Mouse (Mus musculus) brain, embryonic 14.5 days (tissue): ENCODE measurements at regions not wholly inside any gene's neighbourhood (a gene's known extent, or its start where the extent isn't known, plus 50 kb on each side); places are given as distances from the start of the nearest gene placed in this dataset.
A peak's percentile ranks its signal among the peaks of the same experiment; 100 is the strongest.

Source experiments
- DNase-seq: peaks from one replicate; pipeline ENCODE4 v3.0.0-alpha.2; 2011; ENCODE audit warnings: low read depth
- CTCF ChIP-seq: fragments of 200-500 bp; IDR thresholded peaks from 2 replicates; pipeline ENCODE4 v1.5.1; 2012; ENCODE audit warnings: inconsistent platforms, mild to moderate bottlenecking, moderate library complexity, borderline replicate concordance; ENCODE audit not compliant: insufficient read depth, insufficient read length; ENCODE audit errors: extremely low read depth
- POLR2A ChIP-seq: fragments of 200-500 bp; IDR thresholded peaks from 2 replicates; pipeline ENCODE4 v1.6.1; 2012; ENCODE audit warnings: mild to moderate bottlenecking, inconsistent platforms, borderline replicate concordance; ENCODE audit not compliant: poor library complexity, insufficient read depth, insufficient read length, severe bottlenecking; ENCODE audit errors: extremely low read depth

DNA sequence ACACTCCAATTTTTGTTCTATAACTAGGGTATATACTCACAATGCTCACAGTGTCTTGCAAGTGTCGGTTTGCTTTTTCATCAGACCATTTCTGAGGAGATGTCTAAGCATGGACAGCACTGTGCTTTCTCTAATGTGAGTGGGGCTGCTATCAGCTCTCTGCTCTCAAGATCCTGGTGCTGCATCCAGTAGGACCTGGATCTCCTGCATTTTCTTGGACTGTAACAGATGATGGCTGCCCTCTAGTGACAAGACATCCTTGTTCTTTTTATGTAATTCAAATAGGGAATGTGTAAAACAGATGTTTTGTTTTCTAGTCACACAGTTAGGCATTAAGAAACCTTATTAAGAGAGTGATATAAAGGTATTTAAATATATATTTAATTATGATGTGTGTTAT is 1002.5 kb upstream of the Adgrl4 start:
- TF ChIP-seq CTCF (peak; percentile 35; the same call in 1 of the 2 replicates), POLR2A (no peak)
- DNase-seq, result peak; percentile 87

DNA sequence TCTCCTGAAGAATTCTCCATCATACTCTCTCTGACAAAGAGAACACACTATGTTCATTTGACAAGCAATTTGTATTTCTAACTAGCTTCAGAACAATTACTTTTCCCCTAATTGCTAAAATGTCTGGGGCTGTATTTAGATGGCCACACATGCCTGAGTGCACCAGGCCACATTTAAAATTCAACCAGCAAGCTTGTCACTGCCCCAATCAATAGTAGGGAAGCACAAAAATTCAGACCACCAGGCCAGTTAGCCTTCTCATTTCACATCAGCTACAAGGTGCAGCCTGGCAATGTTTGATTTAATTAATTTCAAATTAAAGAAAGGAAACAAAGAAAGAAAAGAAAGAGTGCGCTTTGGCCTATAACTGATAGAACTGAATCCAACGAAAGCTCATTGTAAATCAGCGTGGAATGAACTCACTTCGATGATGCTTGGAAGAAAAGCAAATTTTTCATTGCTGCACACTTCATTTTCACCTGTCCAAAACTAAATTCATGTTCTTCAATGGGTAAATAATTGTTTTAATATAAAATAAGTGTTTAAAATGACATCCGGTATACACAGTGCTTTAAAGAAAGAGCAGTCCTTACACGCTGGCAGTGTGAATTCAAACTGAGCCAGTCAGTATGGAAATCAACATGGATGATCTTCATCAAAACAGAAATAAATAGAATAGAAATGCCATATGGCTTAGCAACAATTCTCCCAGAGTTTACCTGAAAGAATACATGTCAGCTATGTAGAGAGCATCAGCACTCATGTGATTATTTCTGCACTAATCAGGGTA is 1001.7 kb upstream of the Adgrl4 start:
- TF ChIP-seq POLR2A (no peak), CTCF (no peak)
- peak; percentile 74 for DNase-seq
